Mouse (Mus musculus) 416B (cell line): ENCODE measurements at regions not wholly inside any gene's neighbourhood (a gene's known extent, or its start where the extent isn't known, plus 50 kb on each side); places are given as distances from the start of the nearest gene placed in this dataset.

Experiments used
- DNase-seq: peaks from one replicate; pipeline ENCODE4 v3.0.0; 2011; ENCODE audit warnings: low read depth

DNA sequence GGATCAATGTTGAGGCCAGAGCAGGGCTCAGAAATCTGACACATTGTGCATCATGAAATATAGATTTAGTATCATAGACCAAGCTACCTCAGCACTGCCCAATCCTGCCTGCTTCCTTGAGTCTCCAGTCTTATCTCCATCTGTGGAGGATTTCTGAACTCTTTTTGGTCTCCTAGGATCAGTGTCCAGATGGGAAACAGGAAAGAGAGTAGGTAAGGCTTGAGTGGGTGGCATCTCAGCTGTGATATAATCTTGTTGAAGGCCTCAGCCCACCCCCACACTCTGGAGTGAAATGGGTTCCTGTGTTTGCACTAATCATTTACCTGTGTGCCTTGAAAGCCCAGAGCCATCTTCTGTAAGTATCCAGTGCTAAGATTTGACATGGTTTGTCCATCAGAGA lies 74.3 kb upstream of the Aff3 start:
- DNase-seq, result no peak

DNA sequence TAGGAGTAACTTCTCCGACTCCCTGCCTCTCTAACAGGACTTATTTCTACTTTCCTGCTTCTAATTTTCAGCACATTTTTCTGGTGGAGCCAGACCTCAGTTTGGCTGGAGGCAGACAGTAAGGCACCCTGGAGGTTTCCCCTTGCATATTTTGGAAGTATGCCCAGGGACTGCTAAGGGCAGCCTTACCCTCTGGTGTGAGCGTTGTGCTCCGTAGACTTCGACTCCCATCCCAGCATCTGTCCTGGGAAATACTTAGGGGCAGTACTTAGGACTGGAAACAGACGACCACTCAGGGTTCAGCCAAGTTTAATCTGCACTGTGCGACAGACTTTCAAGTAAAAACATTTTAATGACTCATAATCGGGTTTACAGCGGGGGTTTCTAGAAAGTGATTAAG lies 71.0 kb upstream of the Aff3 start:
- no peak for DNase-seq

DNA sequence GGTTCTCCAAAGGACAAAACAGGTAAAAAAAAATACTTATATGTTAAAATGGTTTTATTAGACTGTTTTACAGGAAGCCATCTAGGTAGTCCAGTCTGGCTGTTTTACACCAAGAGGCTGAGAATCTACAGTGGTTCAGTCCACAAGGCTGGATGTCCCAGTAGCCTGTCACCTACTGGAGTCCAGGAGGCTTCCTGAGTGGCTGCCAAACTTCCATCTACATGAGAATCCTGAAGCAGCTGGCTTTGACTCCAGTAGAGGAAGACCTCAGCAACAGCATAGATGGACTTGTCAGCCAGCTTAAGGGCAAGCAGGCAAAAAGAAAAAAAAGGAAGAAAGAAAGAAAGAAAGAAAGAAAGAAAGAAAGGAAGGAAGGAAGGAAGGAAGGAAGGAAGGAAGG lies 68.4 kb upstream of the Aff3 start:
- no peak for DNase-seq

DNA sequence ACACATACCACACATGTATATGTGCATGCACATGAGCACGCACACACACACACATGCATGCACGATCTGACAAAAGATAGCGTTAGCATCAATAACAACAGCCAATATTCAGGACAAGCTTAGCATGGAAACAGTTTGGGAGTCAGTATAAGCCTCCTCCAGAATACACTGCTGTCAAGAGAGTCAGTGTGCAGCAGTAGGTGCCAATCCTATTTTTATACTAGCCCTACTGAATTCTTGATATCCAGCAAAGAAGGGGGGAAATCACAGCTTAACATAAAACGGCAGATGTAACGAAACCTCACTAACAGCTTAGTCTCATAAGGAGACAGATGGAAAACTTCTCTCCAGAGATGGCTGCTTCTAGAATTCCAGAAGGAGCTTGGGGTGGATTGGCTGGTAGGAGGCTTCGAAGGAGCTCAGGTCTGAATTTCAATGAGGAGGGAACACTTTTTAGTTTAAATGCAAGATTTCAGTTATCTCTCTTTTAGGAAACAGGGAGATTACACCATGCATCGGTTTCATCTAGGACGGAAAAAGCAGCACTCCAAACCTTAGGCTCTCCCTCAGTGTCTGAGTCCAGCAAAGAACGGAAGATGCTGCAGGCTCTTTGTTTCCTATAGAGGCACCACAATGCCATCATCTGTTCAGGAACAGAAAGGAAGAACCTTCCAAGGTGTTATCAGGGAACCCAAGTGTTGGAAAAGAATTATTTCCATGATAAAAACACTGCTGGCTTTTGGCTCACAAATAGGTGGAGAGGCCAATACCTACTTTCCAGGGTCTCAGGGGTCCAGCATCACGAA lies 65.4 kb upstream of the Aff3 start:
- DNase-seq, result no peak

DNA sequence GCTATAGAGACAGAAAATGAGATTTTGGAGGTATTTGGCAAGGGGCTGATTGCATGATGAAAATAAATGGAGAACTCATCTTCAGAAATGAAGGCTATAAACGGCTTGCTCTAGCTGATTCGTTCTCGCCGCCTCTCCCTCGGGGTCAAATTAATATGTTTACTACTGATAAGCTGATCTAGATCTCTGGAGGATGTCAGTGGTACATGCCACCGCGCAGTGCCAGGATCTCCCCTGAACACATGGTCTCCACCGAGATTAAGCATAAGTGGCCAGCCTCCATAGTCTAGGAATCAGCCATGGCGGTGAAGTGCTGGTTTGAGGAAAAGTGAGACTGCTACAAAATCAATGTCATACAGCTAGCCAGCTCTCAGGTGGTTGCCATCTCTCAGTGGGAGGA lies 61.0 kb upstream of the Aff3 start:
- peak; percentile 68 for DNase-seq

DNA sequence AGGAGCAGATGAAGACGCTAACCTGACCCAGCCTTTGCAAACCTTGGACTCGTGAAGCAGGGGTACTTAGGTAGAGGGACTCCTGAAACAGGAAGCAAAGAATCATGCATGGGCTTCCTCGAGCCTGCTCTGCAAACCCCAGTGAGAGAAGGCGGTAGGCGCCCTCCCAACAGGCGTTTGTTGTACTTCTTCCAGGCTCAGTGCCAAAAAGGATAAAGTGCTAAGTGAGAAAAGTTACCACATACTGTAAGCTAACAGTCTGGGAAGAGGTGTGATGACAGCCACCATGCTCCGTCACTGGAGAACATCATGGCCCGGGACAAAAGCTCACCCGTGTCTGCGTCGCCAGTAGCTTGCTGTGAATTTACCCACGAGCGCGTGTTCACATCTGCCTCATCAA lies 59.9 kb upstream of the Aff3 start:
- peak; percentile 26 for DNase-seq

DNA sequence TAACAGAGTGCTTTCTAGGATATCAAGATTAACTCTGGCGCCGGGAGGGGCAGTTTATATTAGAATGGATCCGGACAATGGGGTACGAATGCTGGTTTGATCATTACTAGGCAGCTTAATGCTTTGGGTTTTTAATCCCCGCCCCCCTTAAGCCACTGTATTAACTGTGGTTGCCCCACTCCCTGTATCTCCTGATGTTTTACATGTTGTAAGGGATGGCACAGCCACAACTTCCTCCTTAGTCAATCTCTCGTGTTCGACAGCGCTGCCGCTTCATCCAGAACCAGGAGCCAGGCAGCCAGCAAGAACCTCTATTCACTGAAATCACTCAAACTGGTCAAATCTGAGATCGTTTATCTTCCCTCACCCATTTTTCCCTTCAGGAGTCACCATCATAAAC lies 57.4 kb upstream of the Aff3 start:
- DNase-seq, result peak; percentile 36

DNA sequence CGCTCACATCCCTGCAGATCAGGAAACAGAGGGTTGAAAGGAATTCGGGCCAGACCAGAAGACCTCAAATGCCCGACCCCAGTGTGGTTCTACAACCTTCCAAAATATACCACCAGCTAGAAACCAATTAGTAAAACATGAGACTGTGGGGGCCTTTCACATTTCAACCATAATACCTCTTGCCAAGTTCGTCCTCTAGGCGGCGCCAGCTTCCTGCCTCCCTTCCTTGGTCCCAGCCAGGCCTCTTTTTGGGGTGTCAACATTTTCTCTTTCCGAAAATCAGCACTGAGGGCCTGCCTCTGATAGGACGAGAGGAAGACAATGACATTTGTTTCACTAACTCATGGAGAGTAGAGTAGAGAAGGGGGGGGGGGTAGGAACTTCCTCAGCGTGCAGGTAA lies 55.5 kb upstream of the Aff3 start:
- no peak for DNase-seq

DNA sequence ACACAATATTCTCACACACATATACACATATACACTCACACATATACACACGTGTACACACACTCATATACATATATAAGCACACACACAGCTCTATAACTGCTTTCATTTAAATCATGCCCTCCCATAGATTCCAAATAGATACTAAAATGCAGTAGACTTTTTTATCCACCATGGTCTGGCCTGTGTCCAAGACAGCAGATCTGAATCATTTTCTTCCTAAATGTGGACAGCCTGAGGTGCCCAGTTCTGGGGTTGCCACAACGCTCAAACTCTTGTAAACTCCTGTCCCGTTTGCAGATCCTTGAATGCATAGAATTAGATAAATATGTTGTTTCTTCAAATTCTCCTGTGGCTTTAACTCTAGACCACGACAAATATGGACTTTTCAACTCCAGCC lies 50.9 kb upstream of the Aff3 start:
- peak; percentile 69 for DNase-seq
